In the genomic region with DNA sequence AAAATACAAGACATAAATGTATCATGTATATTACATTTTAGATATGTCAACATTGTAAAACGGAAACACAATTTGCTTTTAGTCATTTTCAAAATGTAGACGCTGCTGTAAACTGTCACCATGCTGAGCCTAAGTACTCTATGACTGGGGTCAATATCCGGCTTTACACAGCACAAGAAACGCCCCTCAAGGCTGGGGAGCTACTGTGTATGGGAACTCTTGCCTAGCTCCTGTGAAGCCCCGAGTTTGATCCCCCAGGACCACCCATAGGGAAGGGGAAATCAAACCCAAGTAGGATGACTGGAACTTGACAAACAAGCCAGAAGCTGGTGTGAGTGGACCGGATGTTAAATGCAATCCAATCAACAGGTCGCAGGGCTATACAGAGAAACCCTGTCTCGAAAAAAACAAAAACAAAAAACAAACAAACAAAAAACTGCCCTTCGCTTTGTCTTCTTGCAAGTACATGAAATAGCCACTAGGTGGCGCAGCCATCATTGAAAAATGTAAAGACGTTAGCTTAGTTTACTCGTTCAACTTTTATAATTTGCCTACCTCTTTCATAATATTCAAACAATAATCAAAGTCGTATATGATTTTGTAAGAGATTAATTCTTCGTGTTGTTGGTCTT, we compare ENCODE assay signal across 8 mouse cellular contexts.
A peak's percentile ranks its signal among the peaks of the same experiment; 100 is the strongest.
DNase-seq lines count a peak whose midpoint lies in the region; ATAC-seq and TF ChIP-seq lines count a peak whose summit lies in the region.

No protein-coding gene starts in this region.

- no peaks in the 10 kb centered on the region for H3K27me3 ChIP-seq in hindbrain, embryonic 10.5 days (ENCODE audit: insufficient read depth, poor library complexity, severe bottlenecking)
- no peaks in the 10 kb centered on the region for H3K27me3 ChIP-seq in liver, embryonic 13.5 days
- H3K27me3 ChIP-seq in neural tube, embryonic 14.5 days (ENCODE audit: control insufficient read depth, insufficient read depth, low read length), result no peaks in the 10 kb centered on the region

- no peak overlapping the region for H3K9ac ChIP-seq in liver, embryonic 13.5 days
- no peak overlapping the region; the same call in 1 of the 2 replicates for H3K9ac ChIP-seq in neural tube, embryonic 14.5 days (replicated peaks; ENCODE audit: low read depth, low read length)

- no peaks in the 10 kb centered on the region; the same call in 1 of the 2 replicates for H3K4me1 ChIP-seq in cortical plate, adult 2 months (ENCODE audit: control insufficient read depth, insufficient read depth, low read length)
- no peaks in the 10 kb centered on the region for H3K4me1 ChIP-seq in hindbrain, embryonic 10.5 days (replicated peaks)
- no peaks in the 10 kb centered on the region for H3K4me1 ChIP-seq in liver, embryonic 13.5 days (replicated peaks)
- no peaks in the 10 kb centered on the region for H3K4me1 ChIP-seq in neural tube, embryonic 14.5 days (ENCODE audit: control insufficient read depth, insufficient read depth, low read length)

- H3K36me3 ChIP-seq in hindbrain, embryonic 10.5 days, result no peaks in the 10 kb centered on the region
- no peaks in the 10 kb centered on the region for H3K36me3 ChIP-seq in liver, embryonic 13.5 days
- H3K36me3 ChIP-seq in neural tube, embryonic 14.5 days (ENCODE audit: control insufficient read depth, insufficient read depth, low read length), result no peaks in the 10 kb centered on the region

- peak; percentile 39; the same call in 1 of the 2 replicates for TF ChIP-seq CTCF in cortical plate, adult 2 months (IDR thresholded peaks at IDR 0.05; ENCODE audit: extremely low read depth, insufficient read depth, low read length)

- H3K27ac ChIP-seq in cortical plate, adult 2 months (ENCODE audit: insufficient read depth, low read length), result no peak overlapping the region
- peak overlapping the region; percentile 53; the same call in 1 of the 2 replicates for H3K27ac ChIP-seq in hindbrain, embryonic 10.5 days
- H3K27ac ChIP-seq in liver, embryonic 13.5 days, result no peak overlapping the region
- H3K27ac ChIP-seq in neural tube, embryonic 14.5 days (ENCODE audit: low read depth, low read length), result no peak overlapping the region

- H3K4me3 ChIP-seq in cortical plate, adult 2 months (ENCODE audit: insufficient read depth, low read length), result no peak overlapping the region
- H3K4me3 ChIP-seq in hindbrain, embryonic 10.5 days, result no peak overlapping the region
- no peak overlapping the region for H3K4me3 ChIP-seq in liver, embryonic 13.5 days (replicated peaks)
- H3K4me3 ChIP-seq in neural tube, embryonic 14.5 days (ENCODE audit: low read depth, low read length), result no peak overlapping the region

- H3K4me2 ChIP-seq in liver, embryonic 13.5 days, result 0 out of 2 replicates have a peak overlapping the region, but pooled peaks have one; percentile 14
- 0 out of 2 replicates have a peak overlapping the region, but pooled peaks have one; percentile 21 for H3K4me2 ChIP-seq in neural tube, embryonic 14.5 days (ENCODE audit: low read depth, low read length)

- TF ChIP-seq POLR2A in cortical plate, adult 2 months (IDR thresholded peaks at IDR 0.05; ENCODE audit: extremely low read depth, insufficient read depth, low read length), result no peak

- WGBS in hindbrain, embryonic 10.5 days, result 24% methylated on average over 14 of the region's 14 CpGs
- WGBS in liver, embryonic 13.5 days (ENCODE audit: insufficient replicate concordance), result 18% methylated on average over 14 of the region's 14 CpGs
- 22% methylated on average over 14 of the region's 14 CpGs for WGBS in neural tube, embryonic 14.5 days

- DNase-seq in adrenal gland, postnatal 10 days, result peak; percentile 40
- no peak for DNase-seq in adrenal gland, adult 8-10 months
- DNase-seq in 416B (ENCODE audit: low read depth), result peak; percentile 69
- peak; percentile 12 for DNase-seq in hindbrain, embryonic 10.5 days (ENCODE audit: low spot score)
- no peak for DNase-seq in liver, embryonic 13.5 days
- no peak for DNase-seq in urinary bladder, adult 18-20 months (ENCODE audit: low spot score in 2 of 2)

- H3K9me3 ChIP-seq in hindbrain, embryonic 10.5 days, result no peaks in the 10 kb centered on the region
- H3K9me3 ChIP-seq in liver, embryonic 13.5 days (replicated peaks), result no peaks in the 10 kb centered on the region
- H3K9me3 ChIP-seq in neural tube, embryonic 14.5 days (ENCODE audit: control insufficient read depth, low read length), result no peaks in the 10 kb centered on the region

- no peak for ATAC-seq in liver, embryonic 13.5 days (ENCODE audit: low read depth)
- no peak for ATAC-seq in neural tube, embryonic 14.5 days (ENCODE audit: low read depth)

Comparison
In these comparisons a context has a peak if more than half of its experiments do, and no peak if none do; other contexts are left out.
1. DNase-seq: peak in adrenal gland, postnatal 10 days (single experiment), 416B (single experiment) and hindbrain, embryonic 10.5 days (single experiment); none in adrenal gland, adult 8-10 months (single experiment), liver, embryonic 13.5 days (single experiment) and urinary bladder, adult 18-20 months (0 of 2).